Mouse (Mus musculus): ENCODE results near the gene Tcirg1. TPM values are rescaled to one million over a fixed set of nuclear protein-coding genes. Genes with fewer than 3 reads are reported as not detected.

Tcirg1 gene
- total RNA-seq, 2 experiments from 2014 or later = 9.1 to 17.7 TPM

DNA sequence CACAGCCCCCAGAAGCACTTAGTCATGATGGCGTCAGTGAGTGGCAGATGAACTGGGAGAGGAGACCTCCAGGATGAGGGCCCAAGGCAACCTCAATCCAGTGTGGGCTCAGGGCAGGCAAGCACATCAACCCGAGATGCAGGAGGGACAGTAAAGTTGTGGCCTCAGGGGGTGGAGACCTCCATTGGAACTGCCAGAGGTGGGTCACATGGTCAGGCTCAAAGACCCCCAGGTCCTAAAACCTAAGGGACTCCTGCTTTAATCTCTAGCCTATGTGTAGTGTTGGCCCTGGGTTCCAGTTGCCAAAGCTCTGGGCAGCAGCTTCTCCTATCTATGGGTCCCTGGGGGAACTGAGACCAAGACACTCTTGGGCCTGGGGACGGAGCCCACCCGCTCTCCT, 21.8 kb upstream of the Tcirg1 start:
- intact Hi-C loops (cut with DNase I) = no loop called here

DNA sequence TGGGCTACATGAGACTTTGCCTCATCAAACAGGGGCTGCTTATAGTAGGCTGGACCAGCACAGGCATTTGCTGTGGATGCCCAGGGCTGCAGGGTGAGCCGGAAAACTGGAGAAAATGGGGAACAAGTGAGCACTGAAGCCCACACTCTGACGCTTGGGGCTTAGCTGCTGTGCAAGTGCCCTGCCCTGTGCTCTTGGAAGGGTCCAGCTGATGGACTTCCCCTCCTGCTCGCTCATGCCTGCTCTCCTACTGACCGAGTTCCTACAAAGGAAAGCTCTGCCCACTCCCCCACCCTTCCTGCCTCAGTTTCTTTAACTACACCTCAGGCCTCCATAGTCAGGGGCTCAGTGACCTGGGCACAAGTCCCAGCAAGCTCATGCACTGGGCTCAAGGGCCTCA, 21.1 kb upstream of the Tcirg1 start:
- intact Hi-C loops (cut with DNase I) = no loop called here
- DNase-seq = no peak

More for the DNA sequence above, 21.8 kb upstream of the Tcirg1 start:
- DNase-seq = no peak

DNA sequence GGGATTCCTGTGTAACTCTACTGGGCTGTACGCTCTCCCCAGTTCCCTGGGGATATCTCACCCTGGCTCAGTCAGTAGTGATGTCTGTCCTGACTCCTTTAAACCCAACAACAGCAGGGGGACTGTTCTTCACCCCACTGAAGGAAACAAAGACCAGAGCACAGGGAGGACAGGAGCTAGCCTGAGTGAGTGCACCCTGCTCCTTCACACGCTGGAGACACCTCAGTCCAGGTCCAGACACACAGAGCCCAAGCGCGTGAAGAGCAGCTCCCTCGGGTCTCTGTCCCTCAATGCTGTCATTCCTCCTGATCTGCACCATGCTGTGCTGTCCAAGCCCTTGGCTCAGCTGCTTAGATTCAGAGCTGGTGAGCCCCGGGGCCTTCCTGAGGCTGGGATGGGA, 19.8 kb upstream of the Tcirg1 start:
- intact Hi-C loops (cut with DNase I) = no loop called here
- no peak for DNase-seq

DNA sequence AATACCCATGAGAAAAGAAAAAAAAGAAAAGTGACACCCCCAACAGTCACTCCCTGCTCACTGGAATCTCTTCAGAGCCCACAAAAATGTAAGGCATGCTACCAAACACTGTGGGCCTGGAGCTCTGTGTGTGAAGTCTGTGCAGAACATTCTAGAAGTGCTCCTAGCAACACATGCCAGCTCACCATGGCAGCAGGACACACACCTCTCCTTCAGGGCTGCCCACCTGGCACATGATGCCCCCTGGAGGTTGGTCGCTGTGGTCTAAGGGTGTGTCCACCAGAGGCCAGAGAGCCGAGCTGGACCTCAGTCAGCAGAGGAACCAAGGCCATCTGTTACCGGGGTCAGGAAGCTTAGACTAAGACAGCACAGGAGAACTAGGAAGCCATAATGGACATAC, 19.3 kb upstream of the Tcirg1 start:
- intact Hi-C loops (cut with DNase I) = no loop called here
- DNase-seq = no peak

DNA sequence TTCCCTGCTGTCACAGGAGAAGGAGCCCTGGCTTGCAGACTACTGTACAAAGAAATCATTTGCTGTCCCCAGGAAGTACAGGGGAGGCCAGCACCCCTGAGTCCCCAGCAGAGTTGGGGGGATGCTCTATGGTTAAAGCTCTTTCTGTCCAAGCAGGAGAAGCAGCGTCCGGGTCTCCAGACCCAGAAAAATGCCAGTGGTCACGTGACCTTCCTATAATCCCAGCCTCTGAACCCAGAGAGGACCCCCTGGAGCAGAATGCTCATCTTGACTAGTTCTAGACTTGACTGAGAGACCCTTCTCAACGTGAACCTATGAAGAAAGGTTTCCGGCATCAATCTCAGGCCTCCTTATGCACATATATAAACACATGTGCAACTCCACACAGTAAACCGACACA, 18.9 kb upstream of the Tcirg1 start:
- no peak for DNase-seq
- intact Hi-C loops (cut with DNase I) = no loop called here

DNA sequence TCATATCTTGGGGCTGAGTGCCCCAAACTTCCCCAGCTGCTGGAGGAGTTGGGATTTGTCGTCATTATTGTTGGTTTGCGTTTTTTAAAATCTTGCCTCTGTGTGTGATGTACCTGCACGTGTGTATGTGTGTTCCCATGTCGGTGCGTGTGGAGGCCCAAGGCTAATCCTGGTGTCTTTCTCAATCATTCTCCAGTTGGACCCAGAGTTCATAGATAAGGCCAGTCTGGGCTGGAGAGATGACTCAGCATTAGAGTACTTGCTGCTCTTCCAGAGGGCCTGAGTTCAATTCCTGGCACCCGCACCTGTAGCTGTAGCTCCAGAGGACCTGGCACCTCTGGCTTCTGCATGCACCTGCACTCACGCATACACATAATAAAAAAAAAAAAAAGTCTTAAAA, 17.9 kb upstream of the Tcirg1 start:
- no peak for DNase-seq
- intact Hi-C loops (cut with DNase I) = no loop called here

DNA sequence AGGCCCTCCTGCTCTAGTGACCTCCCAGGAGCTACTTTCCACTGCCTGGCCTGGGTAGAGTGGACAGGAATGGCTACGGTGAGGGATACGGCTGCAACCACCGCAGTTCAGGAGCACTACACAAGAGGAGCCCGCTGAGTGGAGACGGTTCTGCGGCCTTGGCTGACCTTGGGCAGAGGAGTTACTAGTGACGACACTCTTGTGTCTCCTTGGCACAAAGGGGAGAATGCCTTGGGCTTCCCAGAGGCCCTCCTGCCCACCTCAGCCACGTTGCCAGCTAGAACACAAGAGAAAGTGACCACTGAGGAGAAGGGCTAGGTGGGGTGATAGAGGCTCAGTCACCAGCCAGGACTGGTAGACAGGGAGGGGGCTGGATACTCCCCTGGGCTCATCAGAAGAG, 17.3 kb upstream of the Tcirg1 start:
- intact Hi-C loops (cut with DNase I) = no loop called here
- no peak for DNase-seq

DNA sequence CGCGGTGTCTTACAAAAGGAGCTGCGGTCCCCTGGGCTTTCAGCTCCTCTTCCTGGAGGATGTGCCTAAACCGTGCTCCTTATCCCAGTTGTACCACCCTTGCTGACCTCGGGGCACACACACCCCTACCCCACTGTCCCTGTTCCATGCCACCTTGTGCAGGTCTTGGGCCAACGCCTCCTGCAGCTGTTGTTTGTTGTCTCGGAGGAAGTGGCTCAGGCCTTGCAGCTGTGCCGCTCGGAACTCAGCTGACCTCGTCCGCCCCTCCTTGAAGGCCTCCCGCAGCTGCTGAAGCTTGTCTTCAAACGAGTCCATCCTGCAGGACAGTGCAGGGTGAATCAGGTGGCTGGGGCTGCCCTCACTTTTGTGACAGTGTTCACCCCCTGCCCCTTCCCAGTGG, 16.7 kb upstream of the Tcirg1 start:
- intact Hi-C loops (cut with DNase I) = no loop called here
- peak; percentile 47 to 69 for DNase-seq

DNA sequence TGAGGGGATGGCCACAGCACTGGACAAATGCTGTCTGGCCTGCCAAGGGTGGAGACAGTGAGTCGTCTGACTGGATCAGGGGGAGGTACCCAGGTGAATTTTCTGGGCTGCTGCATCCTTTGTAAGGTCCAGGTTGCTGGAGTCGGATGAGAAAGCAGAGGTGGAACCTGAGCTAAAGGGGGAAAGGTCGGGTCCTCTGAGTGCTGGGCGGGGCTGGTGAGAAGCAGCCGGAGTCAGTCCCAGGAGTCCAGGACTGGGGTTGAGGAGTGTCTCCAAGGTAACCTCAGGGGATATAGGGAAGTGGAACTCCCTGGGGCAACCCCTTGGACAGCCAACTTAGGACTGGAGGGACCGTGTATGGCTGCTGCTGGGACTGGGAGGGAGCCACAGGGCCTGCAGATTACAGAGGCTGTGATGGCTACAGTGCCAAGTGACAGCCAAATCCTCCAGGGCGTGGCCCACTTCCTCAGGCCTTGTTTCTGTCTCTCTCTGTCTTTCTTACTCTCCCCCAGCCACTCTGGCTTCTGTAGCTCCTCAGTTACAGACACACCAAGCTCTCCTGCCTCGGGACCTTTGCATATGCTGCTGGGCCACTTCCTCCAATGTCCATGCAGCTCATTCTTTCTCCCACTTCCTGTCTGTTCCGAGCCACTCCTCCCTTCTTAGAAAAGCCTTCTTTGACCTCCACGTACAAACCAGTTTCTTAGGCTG, 15.9 kb upstream of the Tcirg1 start:
- intact Hi-C loops (cut with DNase I) = no loop called here
- DNase-seq = no peak

DNA sequence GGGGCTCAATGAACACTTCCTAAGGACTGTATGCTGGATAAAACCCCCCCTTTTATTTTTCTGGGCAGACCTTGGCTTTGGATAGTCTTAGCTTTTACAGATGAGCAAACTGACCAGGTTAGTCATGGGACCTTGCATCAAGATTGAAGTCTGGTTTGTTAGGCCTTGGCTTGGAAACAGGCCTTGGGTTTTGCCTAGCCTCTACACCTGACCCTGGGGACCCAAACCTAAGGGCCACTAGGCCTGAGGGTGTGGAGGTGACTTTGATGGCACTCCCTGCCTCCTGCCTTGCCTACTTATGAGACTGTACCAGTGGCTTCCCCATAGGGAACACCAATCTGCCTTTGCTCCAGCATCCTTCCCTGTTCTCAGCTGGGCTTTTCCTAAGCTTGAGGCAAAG, 13.0 kb upstream of the Tcirg1 start:
- intact Hi-C loops (cut with DNase I) = no loop called here
- no peak for DNase-seq

DNA sequence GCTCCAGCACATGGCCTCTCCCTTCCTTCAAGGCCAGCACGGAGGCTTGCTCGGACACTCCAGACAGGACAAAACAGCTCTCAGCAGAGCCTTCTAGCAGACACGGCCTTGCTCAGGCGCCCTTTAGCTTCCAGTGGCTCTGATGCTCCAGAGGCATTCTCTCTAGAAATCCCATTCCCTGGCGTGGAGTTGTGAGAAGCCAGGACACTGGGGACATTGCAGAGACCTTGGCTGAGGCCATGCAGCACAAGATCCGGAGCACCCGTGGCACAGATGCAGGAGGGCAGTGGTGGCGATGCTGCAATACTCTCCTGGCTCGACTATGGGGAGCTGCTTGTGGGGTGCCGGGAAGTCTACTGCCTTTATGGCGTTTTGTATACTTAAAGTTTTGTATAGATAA, 9.8 kb upstream of the Tcirg1 start:
- DNase-seq = no peak
- intact Hi-C loops (cut with DNase I) = no loop called here

DNA sequence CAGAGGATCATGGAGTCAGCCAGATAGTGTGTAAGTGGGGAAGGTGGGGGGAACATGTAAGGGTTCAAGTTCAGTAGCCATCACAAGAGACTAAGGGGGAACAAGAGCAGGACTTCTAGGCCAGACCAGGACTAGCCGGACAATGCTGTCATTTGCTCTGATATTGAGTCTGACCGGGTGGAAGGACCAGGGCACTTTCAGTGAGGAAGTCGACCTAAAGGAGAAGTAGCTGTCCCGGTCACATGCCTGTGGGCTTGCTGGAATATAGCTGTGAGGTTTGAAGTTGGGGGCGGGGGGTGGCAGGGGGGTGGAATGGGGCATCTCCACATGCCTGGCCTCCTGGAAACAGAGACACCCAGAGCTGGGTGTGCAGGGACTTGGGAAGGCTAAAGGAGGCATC, 7.6 kb upstream of the Tcirg1 start:
- no peak for DNase-seq
- intact Hi-C loops (cut with DNase I) = loop anchor here (5.0 kb wide), 1 partner anchor 147 kb away; the partner anchor contains the start of gene Kmt5b

DNA sequence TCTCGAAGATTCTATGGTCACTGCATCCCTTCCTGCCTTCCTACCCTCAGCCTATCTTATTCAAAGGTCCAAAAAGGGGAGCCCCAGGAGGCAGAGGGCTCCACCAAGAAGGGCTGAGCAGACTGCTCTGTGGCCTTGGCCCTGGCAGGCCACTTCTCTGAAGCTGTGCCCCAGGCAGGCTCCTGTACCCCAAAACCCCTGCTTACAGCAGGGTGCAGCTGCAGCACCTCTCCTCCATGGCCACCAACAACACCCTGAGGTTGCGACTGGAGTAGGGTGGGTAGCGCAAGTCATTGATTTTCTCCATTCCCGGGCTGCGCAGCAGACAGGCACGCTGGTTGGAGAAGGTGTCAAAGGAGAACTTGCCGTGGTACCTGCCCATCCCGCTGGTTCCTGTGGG, 6.8 kb upstream of the Tcirg1 start:
- intact Hi-C loops (cut with DNase I) = loop anchor here (5.0 kb wide), 1 partner anchor 146 kb away; the partner anchor contains the start of gene Kmt5b
- no peak for DNase-seq

DNA sequence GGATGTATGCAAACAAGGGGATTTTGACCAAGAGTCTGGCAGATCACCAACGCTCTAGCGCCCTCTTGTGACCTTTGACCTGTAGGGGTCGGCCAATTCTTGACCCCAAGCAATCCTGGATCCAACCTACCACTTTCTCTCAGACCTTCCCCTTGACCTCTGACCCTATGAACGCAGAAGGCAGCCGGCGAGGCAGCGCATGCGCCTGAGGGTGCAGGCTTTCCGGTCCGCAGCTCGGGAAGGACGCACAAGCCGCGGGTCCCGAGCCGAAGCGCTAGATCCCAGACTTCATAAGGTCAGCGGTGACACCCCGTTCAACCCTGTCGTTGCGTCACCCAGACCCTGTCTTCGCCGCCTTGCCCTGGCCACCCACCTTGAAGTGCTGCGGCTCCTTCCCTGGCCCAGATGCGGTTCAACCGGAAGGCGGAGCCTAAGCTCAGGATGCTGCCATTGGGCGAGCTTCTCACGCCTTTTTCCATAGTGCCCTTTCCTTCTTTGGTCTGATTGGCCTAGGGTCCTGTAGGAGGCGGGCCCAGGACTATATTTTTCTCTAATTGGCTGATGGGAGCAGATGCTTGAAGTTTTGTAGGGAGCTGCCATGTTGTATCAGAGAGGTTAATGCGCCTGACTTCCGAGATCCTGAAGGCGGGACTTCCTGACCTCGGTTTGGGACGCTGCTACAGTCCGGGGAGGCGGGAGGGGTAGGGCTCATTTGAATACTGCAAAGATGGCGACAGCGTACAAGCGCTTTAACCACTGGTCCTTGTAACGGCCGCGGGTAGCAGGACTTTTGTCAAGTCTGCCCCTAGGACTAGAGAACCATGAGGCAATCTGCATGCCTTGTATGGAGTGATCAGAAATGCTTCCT, 5.6 kb upstream of the Tcirg1 start, which contains the start of gene Ndufs8:
Gene Ndufs8 (minus strand): TSS at position 438 of the 868 bp plus-strand sequence.
- DNase-seq = peak; percentile 87 to 94
- intact Hi-C loops (cut with DNase I) = loop anchor here (5.0 kb wide), 1 partner anchor 145 kb away; the partner anchor contains the start of gene Kmt5b

DNA sequence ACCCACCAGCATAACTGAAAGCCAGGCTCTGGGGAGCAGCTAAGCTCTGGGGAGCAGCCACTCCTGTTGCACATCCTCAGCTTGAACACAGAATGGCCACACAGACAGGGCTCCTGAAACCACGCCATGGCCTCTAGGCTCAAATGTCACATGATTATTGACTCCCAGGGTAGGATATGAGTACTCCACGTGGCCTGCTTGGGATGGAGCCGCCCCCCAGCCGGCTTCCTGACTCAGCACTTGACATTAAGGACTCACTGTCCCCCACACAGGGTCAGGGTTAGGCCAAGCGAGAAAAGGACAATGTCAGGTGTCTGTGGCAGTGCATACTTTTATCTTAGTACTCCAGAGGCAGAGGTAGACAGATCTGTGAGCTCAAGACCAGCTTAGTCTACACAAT, 3.3 kb upstream of the Tcirg1 start:
- no peak for DNase-seq
- intact Hi-C loops (cut with DNase I) = loop anchor here (5.0 kb wide), 1 partner anchor 143 kb away; the partner anchor contains the start of gene Kmt5b

DNA sequence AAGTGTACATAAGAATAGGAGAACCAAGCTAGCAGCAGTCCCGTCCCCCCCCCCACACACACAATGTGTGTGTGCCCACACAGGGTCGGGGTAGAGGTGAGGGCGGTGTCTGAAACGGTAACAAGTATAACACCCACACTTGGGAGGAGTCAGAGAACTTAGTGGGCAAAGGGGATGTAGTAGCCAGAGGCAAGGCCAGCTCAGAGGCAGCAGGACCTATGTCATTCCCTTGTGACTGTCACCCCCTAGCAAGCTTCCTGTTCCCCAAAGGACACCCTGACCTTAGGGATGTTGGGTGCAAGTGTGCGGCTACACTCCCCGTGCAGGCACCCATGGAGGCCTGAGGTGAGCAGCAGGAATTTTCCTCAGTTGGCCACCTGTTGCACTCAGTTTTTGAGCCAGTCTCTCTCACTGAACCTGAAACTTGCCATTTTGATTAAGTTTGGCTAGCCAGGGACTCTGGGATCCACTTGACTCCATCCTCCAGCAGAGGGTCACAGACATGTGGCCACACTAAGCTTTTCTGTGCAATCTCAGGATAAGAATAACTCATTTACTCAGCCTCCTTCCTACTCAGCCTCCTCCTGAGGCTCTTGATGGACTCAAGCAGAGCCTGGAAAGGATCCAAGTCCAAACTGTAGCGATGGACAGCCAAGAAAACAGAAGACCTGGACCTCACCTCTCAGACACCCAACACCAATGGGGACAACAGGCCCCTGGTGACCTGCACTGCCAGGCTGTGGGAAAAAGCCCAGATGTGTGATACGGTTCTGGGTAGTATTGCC, 1.1 kb upstream of the Tcirg1 start:
- intact Hi-C loops (cut with DNase I) = loop anchor here (2.0 to 5.0 kb wide), 2 partner anchors 27 to 56 kb away; partner anchors contain the start of genes Chka and Unc93b1
- DNase-seq = no peak

DNA sequence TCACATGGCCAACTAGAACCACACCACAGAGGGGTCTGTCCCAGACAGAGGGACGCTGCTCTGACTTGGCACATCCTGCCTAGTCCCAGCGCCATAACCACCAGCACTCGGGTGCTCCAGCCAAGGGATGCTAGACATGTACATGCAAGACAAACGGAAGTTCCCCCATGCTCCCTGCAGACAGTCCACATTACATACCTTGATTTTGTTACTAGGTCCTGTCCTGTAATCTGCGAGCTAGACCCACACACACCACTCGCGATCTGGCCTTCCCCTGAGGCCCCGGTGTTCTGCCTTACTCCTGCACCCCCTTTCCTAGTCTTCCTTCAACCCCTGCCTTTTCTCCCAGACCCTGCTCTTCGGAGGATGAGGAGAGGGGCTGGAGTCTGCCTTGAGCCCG, 607 bp downstream of the Tcirg1 start:
- no peak for DNase-seq
- intact Hi-C loops (cut with DNase I) = loop anchor here (2.0 to 5.0 kb wide), 2 partner anchors 28 to 54 kb away; partner anchors contain the start of genes Chka and Unc93b1

DNA sequence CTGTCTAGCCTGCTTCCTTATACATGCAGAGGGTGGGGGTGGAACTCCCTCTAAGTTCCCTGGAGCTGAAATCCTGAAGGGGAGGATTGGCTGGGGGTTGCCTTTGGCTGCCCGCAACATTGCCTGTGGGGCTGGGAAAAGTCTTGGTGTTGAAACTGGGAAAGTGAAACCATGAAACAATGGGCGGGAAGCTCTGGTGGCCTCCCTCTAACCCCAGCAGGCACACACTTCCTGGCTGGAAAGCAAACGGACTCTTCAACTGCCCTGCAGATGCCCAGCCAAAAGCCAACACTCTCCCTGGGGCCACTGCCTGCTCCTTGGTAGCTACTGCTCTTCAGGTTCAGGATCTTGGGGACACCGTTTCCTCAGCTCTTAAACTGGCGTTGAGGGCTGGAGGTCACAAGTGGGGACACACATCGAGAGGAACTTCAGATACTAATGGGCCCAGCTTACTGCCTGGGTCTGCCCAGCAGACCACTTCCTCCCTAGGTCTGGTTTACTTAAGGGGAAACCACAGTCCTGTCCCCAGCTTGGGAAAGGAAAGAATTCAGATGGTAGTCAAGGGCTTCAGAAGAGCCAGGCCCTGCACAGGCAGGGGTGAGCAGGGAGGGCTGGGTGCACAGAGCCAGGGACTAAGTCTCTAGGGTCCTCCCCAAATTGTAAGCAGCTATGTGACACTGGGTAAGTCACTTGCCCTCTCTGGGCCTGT, 1.5 kb downstream of the Tcirg1 start:
- intact Hi-C loops (cut with DNase I) = loop anchor here (5.0 kb wide), 1 partner anchor 53 kb away; the partner anchor contains the start of gene Chka
- DNase-seq = peak; percentile 58 to 66

DNA sequence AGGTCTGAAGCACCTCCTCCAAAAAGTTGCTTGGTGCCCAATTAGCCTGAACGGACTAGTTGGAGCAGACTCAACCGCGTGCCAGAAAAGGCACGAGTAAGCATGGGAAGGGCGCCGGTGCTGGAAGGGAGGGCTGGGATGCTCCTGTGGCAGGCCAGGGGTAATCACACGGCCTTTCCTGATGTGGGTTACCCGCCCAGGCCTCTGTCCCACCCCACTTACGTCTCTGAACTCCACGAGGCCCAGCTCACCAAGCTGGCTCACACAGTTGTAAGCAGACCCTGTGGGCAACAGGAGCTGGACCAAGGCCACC, 2.6 kb downstream of the Tcirg1 start:
- intact Hi-C loops (cut with DNase I) = no loop called here

More for the DNA sequence above, 2.6 kb downstream of the Tcirg1 start:
- no peak for DNase-seq
